Mouse (Mus musculus): Measurements from ENCODE around the gene Rs1. TPM values are rescaled to one million over a fixed set of nuclear protein-coding genes. Genes with fewer than 3 reads are reported as not detected.

Gene Rs1
- polyA plus RNA-seq, 2 experiments: not detected

- DNase-seq (ENCODE audit: low read depth in 3 of 3, low spot score in 3 of 3) (no peak), ATAC-seq (ENCODE audit: insufficient read depth) (no peak)
- H3K9me3 ChIP-seq (ENCODE audit: control insufficient read depth, low read length): no peaks in the 10 kb centered on the region
- H3K4me1 ChIP-seq (replicated peaks; ENCODE audit: control insufficient read depth in 2 of 2, insufficient read depth in 2 of 2, low read length in 1 of 2): no peaks in the 10 kb centered on the region
- no peak overlapping the region for H3K4me3 ChIP-seq (ENCODE audit: insufficient read depth in 1 of 2, low read depth in 2 of 2, low read length in 2 of 2)
- no peaks in the 10 kb centered on the region for H3K36me3 ChIP-seq (replicated peaks; ENCODE audit: control insufficient read depth, insufficient read depth, low read depth)
- H3K4me2 ChIP-seq (ENCODE audit: low read depth): no peak overlapping the region
- H3K27ac ChIP-seq: no peak overlapping the region
- WGBS (ENCODE audit: insufficient replicate concordance): 57% methylated on average over 4 of the region's 4 CpGs
- no peak overlapping the region for H3K9ac ChIP-seq (replicated peaks)
- TF ChIP-seq EP300 (IDR thresholded peaks at IDR 0.05; ENCODE audit: low read depth) (no peak), CTCF (IDR thresholded peaks at IDR 0.05; ENCODE audit: low read depth) (no peak)
- H3K27me3 ChIP-seq (ENCODE audit: control insufficient read depth, insufficient read depth, low read length): no peaks in the 10 kb centered on the region
Measured at GRCm38 (mm10) chrX:160794920-160795319, 27.1 kb downstream of the Rs1 start.

- Histone ChIP-seq H3K4me1 (replicated peaks; ENCODE audit: control insufficient read depth in 2 of 2, insufficient read depth in 2 of 2, low read length in 1 of 2) (no peaks in the 10 kb centered on the region), H3K36me3 (replicated peaks; ENCODE audit: control insufficient read depth, insufficient read depth, low read depth) (no peaks in the 10 kb centered on the region), H3K4me3 (ENCODE audit: insufficient read depth in 1 of 2, low read depth in 2 of 2, low read length in 2 of 2) (no peak overlapping the region), H3K27me3 (ENCODE audit: control insufficient read depth, insufficient read depth, low read length) (no peaks in the 10 kb centered on the region), H3K9me3 (ENCODE audit: control insufficient read depth, low read length) (no peaks in the 10 kb centered on the region), H3K4me2 (ENCODE audit: low read depth) (no peak overlapping the region), H3K27ac (no peak overlapping the region), H3K9ac (replicated peaks) (no peak overlapping the region)
- TF ChIP-seq CTCF (IDR thresholded peaks at IDR 0.05; ENCODE audit: low read depth) (no peak), EP300 (IDR thresholded peaks at IDR 0.05; ENCODE audit: low read depth) (no peak)
- DNase-seq (ENCODE audit: low read depth in 3 of 3, low spot score in 3 of 3) (no peak), ATAC-seq (ENCODE audit: insufficient read depth) (no peak)
- WGBS (ENCODE audit: insufficient replicate concordance): 61% methylated on average over 4 of the region's 4 CpGs
Measured at GRCm38 (mm10) chrX:160804409-160805150, 36.8 kb downstream of the Rs1 start.

GRCm38 (mm10) chrX:160808226-160808625 lies 40.4 kb downstream of the Rs1 start:
- H3K4me2 ChIP-seq (ENCODE audit: low read depth): no peak overlapping the region
- no peak for TF ChIP-seq EP300 (IDR thresholded peaks at IDR 0.05; ENCODE audit: low read depth)
- no peak for TF ChIP-seq CTCF (IDR thresholded peaks at IDR 0.05; ENCODE audit: low read depth)
- WGBS (ENCODE audit: insufficient replicate concordance): 65% methylated on average over 7 of the region's 7 CpGs
- no peak overlapping the region for H3K9ac ChIP-seq (replicated peaks)
- ATAC-seq (ENCODE audit: insufficient read depth): no peak
- no peaks in the 10 kb centered on the region for H3K36me3 ChIP-seq (replicated peaks; ENCODE audit: control insufficient read depth, insufficient read depth, low read depth)
- no peak for DNase-seq (ENCODE audit: low read depth in 3 of 3, low spot score in 3 of 3)
- no peaks in the 10 kb centered on the region for H3K9me3 ChIP-seq (ENCODE audit: control insufficient read depth, low read length)
- H3K4me3 ChIP-seq (ENCODE audit: insufficient read depth in 1 of 2, low read depth in 2 of 2, low read length in 2 of 2): no peak overlapping the region
- no peak overlapping the region for H3K27ac ChIP-seq
- no peaks in the 10 kb centered on the region for H3K27me3 ChIP-seq (ENCODE audit: control insufficient read depth, insufficient read depth, low read length)
- H3K4me1 ChIP-seq (replicated peaks; ENCODE audit: control insufficient read depth in 2 of 2, insufficient read depth in 2 of 2, low read length in 1 of 2): no peaks in the 10 kb centered on the region

Other genes starting within 250 kb of the Rs1 start
- not detected in 2 replicates for gene Ppef1, start 32.2 kb upstream of the Rs1 start, polyA plus RNA-seq (2012; rRNA removed)
- gene Ppef1, start 32.2 kb upstream of the Rs1 start, polyA plus RNA-seq (2014; fragmentation: Nextera tagmentation; extraction: Ambion mirVana): not detected in 2 replicates
- 0.40 and 0.43 TPM in 2 replicates for gene Gja6, start 139.0 kb downstream of the Rs1 start, polyA plus RNA-seq (2012; rRNA removed)
- gene Gja6, start 139.0 kb downstream of the Rs1 start, polyA plus RNA-seq (2014; fragmentation: Nextera tagmentation; extraction: Ambion mirVana): 0.78 and 1.0 TPM in 2 replicates
- gene Cdkl5, start 226.7 kb downstream of the Rs1 start, polyA plus RNA-seq (2012; rRNA removed): 0.13 and 0.20 TPM in 2 replicates
- 0.24 and 0.27 TPM in 2 replicates for gene Cdkl5, start 226.7 kb downstream of the Rs1 start, polyA plus RNA-seq (2014; fragmentation: Nextera tagmentation; extraction: Ambion mirVana)